Mouse (Mus musculus) embryonic facial prominence, embryonic 14.5 days (tissue): ENCODE results near the gene Nlrc5. TPM values are rescaled to one million over a fixed set of nuclear protein-coding genes. Genes with fewer than 3 reads are reported as not detected.

ENCODE experiments used
- ATAC-seq: fragments of 200-750 bp; cut with Nextera tagmentation; 2 replicates; pipeline ENCODE4 v1.8.0; 2017; ENCODE audit warnings: low read depth, moderate number of reproducible peaks, moderate TSS enrichment
- DNase-seq: peaks from one replicate; pipeline ENCODE4 v3.0.0-alpha.2; 2015; ENCODE audit warnings: low spot score
- H3K27ac ChIP-seq: fragments of 300-500 bp; sonication (generic); replicated peaks from 2 replicates; pipeline ENCODE4 v1.5.1; 2014; ENCODE audit warnings: low read depth, mild to moderate bottlenecking, low read length, moderate library complexity
- H3K27me3 ChIP-seq: fragments of 300-500 bp; sonication (generic); replicated peaks from 2 replicates; pipeline ENCODE4 v1.6.1; 2014; ENCODE audit warnings: low read length; ENCODE audit not compliant: control insufficient read depth, insufficient read depth
- H3K36me3 ChIP-seq: fragments of 300-500 bp; sonication (generic); 2 replicates; pipeline ENCODE4 v1.6.1; 2014; ENCODE audit warnings: low read length, mixed read lengths; ENCODE audit not compliant: control insufficient read depth, insufficient read depth
- H3K4me1 ChIP-seq: fragments of 300-500 bp; sonication (generic); 2 replicates; pipeline ENCODE4 v1.6.1; 2014; ENCODE audit warnings: antibody characterized with exemption, low read length; ENCODE audit not compliant: control insufficient read depth, insufficient read depth
- H3K4me2 ChIP-seq: fragments of 300-500 bp; sonication (generic); 2 replicates; pipeline ENCODE4 v1.6.1; 2014; ENCODE audit warnings: low read depth, mild to moderate bottlenecking, low read length, moderate library complexity, mixed read lengths
- H3K4me3 ChIP-seq: fragments of 300-500 bp; sonication (generic); 2 replicates; pipeline ENCODE4 v1.5.1; 2014; ENCODE audit warnings: low read depth, mild to moderate bottlenecking, low read length
- H3K9ac ChIP-seq: fragments of 300-500 bp; sonication (generic); 2 replicates; pipeline ENCODE4 v1.6.1; 2014; ENCODE audit warnings: low read depth, mild to moderate bottlenecking, low read length, moderate library complexity, mixed read lengths
- H3K9me3 ChIP-seq: fragments of 300-500 bp; sonication (generic); 2 replicates; pipeline ENCODE4 v1.6.1; 2016; ENCODE audit warnings: low read length; ENCODE audit not compliant: control insufficient read depth
- WGBS: fragments of 180-500 bp; shearing (Covaris S2); extraction: QIAGEN DNeasy Blood & Tissue Kit; methylation state at CpG from one replicate; pipeline ENCODE4 v1.1.7; 2014; 5-methylcytosine and 5-hydroxymethylcytosine counted together
- polyA plus RNA-seq: library from polyadenylated mRNA; unstranded; fragments of >200 nt; fragmentation: Nextera tagmentation; extraction: Ambion mirVana; gene quantifications from 2 replicates; pipeline ENCODE4 v1.2.1, GENCODE M21; 2014

Nlrc5 gene
- polyA plus RNA-seq, 1 experiment from 2014 or later, result 0.39 TPM

DNA sequence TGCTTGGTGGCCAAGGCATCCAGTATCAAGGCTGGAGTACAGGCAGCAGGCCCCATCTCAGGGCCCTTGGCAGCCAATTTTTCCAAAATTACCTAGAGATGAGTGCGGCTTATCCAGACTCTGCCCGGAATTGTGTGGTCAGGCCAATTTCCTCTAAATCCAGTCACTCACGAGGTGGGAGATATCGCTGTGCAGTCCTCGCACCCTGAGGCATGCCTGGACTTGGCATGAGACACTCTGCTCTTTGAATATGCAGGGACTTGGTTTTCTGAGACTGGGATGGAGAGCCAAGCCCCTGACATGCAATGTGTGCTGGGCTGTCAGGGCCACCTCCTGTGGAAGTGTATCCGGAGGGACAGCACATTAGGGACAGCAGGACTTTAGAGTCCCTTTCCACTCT lies 131.9 kb downstream of the Nlrc5 start:
- H3K9me3 ChIP-seq, result no peaks in the 10 kb centered on the region
- no peak overlapping the region for H3K4me2 ChIP-seq
- no peak overlapping the region for H3K27ac ChIP-seq
- no peak overlapping the region for H3K9ac ChIP-seq
- DNase-seq (no peak), ATAC-seq (no peak)
- no peaks in the 10 kb centered on the region for H3K27me3 ChIP-seq
- H3K4me3 ChIP-seq, result no peak overlapping the region
- 72% methylated on average over 6 of the region's 6 CpGs for WGBS
- H3K36me3 ChIP-seq, result peaks cover 1% of the 10 kb centered on the region; the same call in 1 of the 2 replicates
- 0 out of 2 replicates have a peak, but pooled peaks cover 5% of the 10 kb centered on the region for H3K4me1 ChIP-seq

DNA sequence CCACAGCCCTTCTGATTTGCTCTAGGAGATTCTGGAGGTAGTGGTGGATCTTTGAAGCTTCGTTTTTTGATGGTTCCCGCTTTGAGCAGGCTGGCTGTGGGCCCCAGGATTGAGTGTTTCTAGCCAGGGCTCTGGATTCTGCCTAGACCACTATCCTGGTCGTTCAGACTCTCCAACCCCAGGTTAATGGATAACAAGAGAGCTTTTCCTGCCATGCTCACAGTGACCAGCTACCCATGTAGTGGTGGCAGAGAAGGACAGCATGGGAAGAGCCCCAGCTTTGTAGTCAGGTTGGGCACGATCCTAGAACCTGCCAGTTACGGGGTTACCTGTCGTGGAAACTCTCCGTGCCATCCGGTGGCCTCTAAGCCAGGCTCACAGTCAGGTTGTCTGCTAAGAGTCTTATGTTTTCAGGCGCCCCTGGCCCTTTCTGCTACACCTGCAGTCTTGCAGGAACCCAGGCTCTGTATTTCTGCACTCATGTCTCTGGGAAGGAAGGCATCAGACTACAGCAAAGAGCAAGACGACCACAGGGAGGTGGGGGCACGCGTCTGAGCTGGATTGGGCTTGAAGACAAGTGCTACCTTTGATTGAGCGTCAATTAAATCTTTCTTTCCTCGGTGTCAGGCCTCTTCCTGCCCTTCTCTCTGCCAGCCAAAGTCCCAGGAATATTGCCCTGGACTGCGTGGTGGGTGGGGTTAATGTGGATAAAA lies 132.4 kb downstream of the Nlrc5 start:
- no peak for ATAC-seq

DNA sequence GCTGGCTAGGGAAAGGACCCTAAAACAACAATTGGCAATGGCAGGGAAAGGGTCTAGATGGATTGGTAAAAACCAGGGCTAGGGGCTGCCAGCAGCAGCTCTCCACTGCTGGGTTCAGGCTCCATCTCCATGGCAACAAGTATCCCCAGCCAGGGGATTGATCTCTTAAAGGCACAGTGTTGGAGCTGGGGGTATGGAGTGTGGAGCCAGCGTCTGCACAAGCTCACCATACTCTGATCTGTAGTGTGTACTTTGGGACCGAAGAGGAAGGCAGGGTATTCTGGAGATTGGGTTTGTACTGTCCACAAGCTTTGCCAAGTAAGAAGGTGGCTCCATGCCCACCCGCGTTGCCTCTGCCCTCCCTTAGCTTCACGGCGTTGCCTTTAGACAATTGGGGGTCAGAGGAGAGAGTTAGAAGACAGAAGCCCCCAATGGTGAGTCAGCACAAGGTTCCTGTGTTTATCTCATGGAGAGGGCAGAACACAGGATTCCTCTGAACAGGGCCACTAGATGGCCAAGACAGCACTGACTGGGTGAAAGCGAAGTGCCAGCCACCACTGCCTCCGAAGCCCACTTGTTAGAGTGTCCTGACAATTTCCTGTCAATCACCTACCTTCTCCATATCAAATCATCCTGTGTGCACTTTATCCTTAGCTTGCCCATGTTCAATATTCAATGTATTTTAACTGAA lies 133.1 kb downstream of the Nlrc5 start:
- no peak overlapping the region for H3K27ac ChIP-seq
- 67% methylated on average over 8 of the region's 8 CpGs for WGBS
- no peak overlapping the region for H3K4me3 ChIP-seq
- ATAC-seq, result peak; percentile 68; the same call in 1 of the 2 replicates
- DNase-seq, result no peak
- H3K9me3 ChIP-seq, result no peaks in the 10 kb centered on the region
- H3K4me2 ChIP-seq, result no peak overlapping the region
- peaks cover 7% of the 10 kb centered on the region; the same call in 1 of the 2 replicates for H3K36me3 ChIP-seq
- H3K27me3 ChIP-seq, result no peaks in the 10 kb centered on the region
- H3K9ac ChIP-seq, result no peak overlapping the region
- H3K4me1 ChIP-seq, result 0 out of 2 replicates have a peak, but pooled peaks cover 5% of the 10 kb centered on the region

More for the DNA sequence above, 132.4 kb downstream of the Nlrc5 start:
- H3K27ac ChIP-seq, result no peak overlapping the region
- no peak overlapping the region for H3K4me2 ChIP-seq
- H3K4me1 ChIP-seq, result 0 out of 2 replicates have a peak, but pooled peaks cover 5% of the 10 kb centered on the region
- no peaks in the 10 kb centered on the region for H3K27me3 ChIP-seq
- no peak overlapping the region for H3K9ac ChIP-seq
- DNase-seq, result no peak
- peaks cover 7% of the 10 kb centered on the region; the same call in 1 of the 2 replicates for H3K36me3 ChIP-seq
- no peaks in the 10 kb centered on the region for H3K9me3 ChIP-seq
- 67% methylated on average over 15 of the region's 15 CpGs for WGBS
- no peak overlapping the region for H3K4me3 ChIP-seq

DNA sequence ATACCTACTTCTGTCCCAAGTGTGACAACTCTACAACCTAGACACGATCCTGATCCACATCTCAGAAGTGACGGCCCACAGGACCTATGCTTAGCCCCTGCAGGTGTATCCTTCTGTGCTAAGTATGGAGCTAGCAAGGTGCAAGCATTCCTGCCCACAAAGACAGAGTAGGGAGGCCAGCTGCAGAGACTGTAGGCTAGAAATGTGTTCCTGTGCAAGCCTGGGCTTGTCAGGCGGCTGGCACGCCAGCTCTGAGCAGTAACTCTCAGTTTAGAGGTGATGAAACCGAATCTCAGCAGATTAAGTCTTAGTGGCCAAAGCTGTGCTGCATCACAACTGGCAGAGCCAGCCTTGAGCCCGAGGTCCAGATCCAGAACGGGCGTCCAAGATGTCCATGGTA lies 133.9 kb downstream of the Nlrc5 start:
- no peaks in the 10 kb centered on the region for H3K27me3 ChIP-seq
- ATAC-seq, result peak; percentile 55; the same call in 1 of the 2 replicates
- no peak overlapping the region for H3K9ac ChIP-seq
- H3K36me3 ChIP-seq, result peaks cover 12% of the 10 kb centered on the region; the same call in 1 of the 2 replicates
- H3K4me1 ChIP-seq, result 0 out of 2 replicates have a peak, but pooled peaks cover 5% of the 10 kb centered on the region
- 80% methylated on average over 8 of the region's 8 CpGs for WGBS
- no peak overlapping the region for H3K27ac ChIP-seq
- H3K4me2 ChIP-seq, result no peak overlapping the region
- no peak for DNase-seq
- H3K4me3 ChIP-seq, result no peak overlapping the region
- H3K9me3 ChIP-seq, result no peaks in the 10 kb centered on the region

DNA sequence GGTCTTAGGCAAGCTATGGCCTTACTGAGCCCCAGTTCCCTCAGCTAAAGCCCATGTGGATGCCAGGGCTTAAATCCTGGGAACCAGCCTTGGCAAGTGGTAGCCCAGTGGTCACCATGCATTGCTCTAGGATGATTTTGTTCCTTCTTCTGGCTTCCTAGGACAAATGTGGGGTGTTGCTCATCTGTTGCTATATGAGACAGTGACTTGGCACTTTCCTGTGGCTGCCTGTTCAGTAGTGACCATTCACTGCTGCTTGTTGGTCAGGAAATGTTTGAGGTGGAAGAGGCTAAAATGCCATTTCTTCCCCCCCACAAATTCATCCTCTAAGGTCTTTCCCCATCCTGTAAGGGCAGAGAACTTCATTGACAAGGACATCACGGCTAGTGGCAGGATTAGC lies 135.3 kb downstream of the Nlrc5 start:
- 0 out of 2 replicates have a peak, but pooled peaks cover 5% of the 10 kb centered on the region for H3K4me1 ChIP-seq
- H3K4me2 ChIP-seq, result no peak overlapping the region
- no peaks in the 10 kb centered on the region for H3K27me3 ChIP-seq
- DNase-seq, result no peak
- no peak overlapping the region for H3K4me3 ChIP-seq
- H3K9ac ChIP-seq, result no peak overlapping the region
- H3K9me3 ChIP-seq, result no peaks in the 10 kb centered on the region
- peaks cover 24% of the 10 kb centered on the region for H3K36me3 ChIP-seq
- ATAC-seq, result no peak
- 64% methylated on average over 1 of the region's 1 CpGs for WGBS
- H3K27ac ChIP-seq, result no peak overlapping the region

DNA sequence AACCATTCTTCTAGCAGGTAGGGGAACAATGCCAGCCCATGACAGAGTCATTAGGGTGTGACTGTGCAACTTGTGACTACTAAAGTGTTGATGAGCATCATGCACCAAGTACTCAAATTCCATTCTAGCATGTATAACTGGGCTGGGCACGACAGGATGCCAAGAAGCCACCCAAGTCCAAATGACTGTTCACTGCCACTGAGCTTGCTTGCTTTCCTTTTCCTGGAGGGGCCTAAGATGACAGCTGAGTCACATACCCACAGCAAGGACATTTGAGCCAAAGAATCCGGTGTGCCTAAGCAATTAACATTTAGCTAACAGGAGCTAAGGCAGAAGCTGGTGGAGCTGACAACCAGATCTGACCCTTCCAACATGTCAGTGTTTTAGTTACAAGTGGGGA lies 137.7 kb downstream of the Nlrc5 start:
- 78% methylated on average over 2 of the region's 2 CpGs for WGBS

DNA sequence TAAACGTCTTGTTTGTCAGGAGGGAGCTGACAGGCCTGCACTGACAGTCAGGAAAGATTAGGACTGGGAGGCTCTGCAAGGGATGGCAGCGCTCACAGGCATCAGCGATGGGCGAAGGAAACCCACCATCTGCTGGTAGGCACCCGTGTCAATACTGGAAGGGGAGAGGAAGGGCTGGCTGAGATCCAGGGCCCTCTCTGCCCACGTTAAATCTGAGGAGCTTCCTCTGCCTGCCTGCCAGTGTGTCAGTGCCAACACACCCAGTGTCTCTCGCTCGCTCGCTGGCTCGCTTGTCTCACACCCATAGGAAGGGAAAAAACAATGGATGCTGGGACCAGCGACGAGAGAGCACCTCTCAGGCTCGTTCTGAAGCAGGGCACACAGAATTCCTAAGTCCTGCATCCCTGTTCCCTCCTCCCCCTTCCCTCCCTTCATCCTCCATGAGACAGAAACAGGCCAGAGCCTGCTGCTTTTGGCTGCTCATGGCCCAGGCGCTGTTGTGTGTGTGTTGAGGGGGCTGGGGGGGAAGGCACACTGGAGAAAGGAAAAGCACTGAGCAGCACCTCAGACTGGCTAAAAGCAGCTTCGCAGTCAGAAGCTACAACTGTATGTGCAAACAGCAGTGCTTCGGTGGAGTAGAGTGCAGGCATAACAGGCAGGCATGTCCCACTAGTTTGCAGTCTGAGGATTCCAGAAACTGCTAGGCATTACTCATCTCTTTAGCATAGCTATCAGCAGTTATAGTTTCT lies 140.2 kb downstream of the Nlrc5 start:
- DNase-seq (no peak), ATAC-seq (no peak; the same call in 1 of the 2 replicates)
- Histone ChIP-seq H3K27me3 (no peaks in the 10 kb centered on the region), H3K27ac (no peak overlapping the region), H3K4me3 (no peak overlapping the region), H3K36me3 (peaks cover 72% of the 10 kb centered on the region), H3K9ac (no peak overlapping the region), H3K4me2 (no peak overlapping the region), H3K4me1 (no peaks in the 10 kb centered on the region), H3K9me3 (no peaks in the 10 kb centered on the region)
- WGBS, result 86% methylated on average over 16 of the region's 16 CpGs

More for the DNA sequence above, 137.7 kb downstream of the Nlrc5 start:
- Histone ChIP-seq H3K9me3 (no peaks in the 10 kb centered on the region), H3K4me2 (no peak overlapping the region), H3K36me3 (peaks cover 48% of the 10 kb centered on the region), H3K9ac (no peak overlapping the region), H3K27me3 (no peaks in the 10 kb centered on the region), H3K27ac (no peak overlapping the region), H3K4me3 (no peak overlapping the region), H3K4me1 (0 out of 2 replicates have a peak, but pooled peaks cover 5% of the 10 kb centered on the region)
- no peak for DNase-seq
- no peak for ATAC-seq

DNA sequence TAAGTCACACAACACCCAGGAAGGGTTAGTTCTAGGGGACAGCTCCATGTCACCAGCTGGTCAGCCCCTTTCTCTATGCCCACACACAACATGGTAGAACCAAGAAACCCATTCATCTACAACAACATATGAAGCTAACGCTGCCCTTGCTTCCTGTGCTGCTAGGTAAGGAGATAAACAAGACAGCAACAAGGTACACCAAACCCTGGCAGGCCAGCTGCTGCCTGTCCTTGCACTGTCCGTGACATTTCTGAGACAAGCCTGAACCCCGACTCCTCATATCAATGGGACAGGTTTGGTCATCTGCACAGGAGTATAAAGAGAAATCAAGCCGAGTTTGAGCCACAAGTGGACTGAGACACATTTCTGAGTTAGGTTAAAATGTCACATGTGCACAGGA lies 141.0 kb downstream of the Nlrc5 start:
- no peaks in the 10 kb centered on the region for H3K27me3 ChIP-seq
- no peak overlapping the region for H3K9ac ChIP-seq
- peaks cover 77% of the 10 kb centered on the region for H3K36me3 ChIP-seq
- H3K4me3 ChIP-seq, result no peak overlapping the region
- H3K9me3 ChIP-seq, result no peaks in the 10 kb centered on the region
- H3K27ac ChIP-seq, result no peak overlapping the region
- no peak for ATAC-seq
- WGBS, result 93% methylated on average over 4 of the region's 4 CpGs
- no peak for DNase-seq
- no peaks in the 10 kb centered on the region for H3K4me1 ChIP-seq
- H3K4me2 ChIP-seq, result no peak overlapping the region
